Mouse (Mus musculus) CD4-positive naive resting alpha-beta T cell, adult 57 days (primary cell): ENCODE measurements around the gene Tmem246. TPM values are rescaled to one million over a fixed set of nuclear protein-coding genes. Genes with fewer than 3 reads are reported as not detected.

Source experiments
- total RNA-seq: library from RNA; stranded (reverse); gene quantifications from one replicate; pipeline ENCODE4 v1.2.4, GENCODE M21; 2023

Gene Tmem246
- total RNA-seq, result not detected

GRCm38 (mm10) chr4:49597183-49598100, at the start of gene Tmem246:
Tmem246 (minus strand) TSS chr4:49597876.

DNA sequence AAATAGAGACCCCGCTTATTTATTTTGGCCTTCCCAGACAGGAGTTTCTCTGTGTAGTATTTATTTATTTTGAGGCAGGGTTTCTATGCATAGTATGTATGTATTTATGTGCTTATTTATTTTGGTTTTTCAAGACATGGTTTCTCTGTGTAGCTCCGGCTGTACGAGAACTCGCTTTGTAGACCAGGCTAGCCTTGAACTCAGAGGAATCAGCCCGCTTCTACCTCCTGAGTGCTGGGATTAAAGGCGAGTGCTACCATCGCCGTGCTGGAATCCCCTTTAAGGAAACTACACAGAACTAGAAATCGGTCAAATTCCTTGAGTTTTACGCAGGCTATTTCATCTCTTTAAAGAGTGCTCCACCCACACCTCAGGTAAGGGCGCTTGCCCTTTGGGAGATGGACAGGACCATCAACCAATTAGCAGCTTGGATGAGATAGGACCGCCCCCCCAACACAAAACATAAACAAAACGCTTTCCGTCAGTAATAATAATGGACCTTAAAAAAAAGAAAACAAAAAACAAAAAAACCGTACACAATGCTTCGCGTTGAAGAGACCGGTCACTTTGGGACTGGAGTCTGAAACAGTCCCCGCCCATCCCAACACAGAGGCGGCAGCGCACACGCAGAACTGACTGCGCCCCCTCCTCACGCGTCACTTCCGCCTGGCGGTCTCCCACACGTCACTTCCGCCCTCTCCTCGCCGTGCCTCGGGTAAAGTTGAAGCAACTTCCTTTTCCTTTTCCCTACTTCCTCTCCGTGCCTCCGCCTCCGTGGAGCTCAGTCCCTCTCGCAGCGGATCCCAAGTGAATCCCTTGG, 33.9 kb upstream of the Tmem246 start, which contains the start of gene Rnf20:
Rnf20 (plus strand) TSS at position 688 of the 820 bp plus-strand sequence.

GRCm38 (mm10) chr4:49549383-49549782, 48.3 kb downstream of the Tmem246 start, which contains the start of gene Aldob:
Aldob (minus strand) TSS chr4:49549546.

Other genes starting within 250 kb of the Tmem246 start
- gene Acnat2, start 189.7 kb downstream of the Tmem246 start, total RNA-seq, result not detected
- not detected for gene Acnat1, start 124.0 kb downstream of the Tmem246 start, total RNA-seq
- not detected for gene Baat, start 91.3 kb downstream of the Tmem246 start, total RNA-seq
- gene Mrpl50, start 76.8 kb downstream of the Tmem246 start, total RNA-seq, result 11.3 TPM
- 3.1 TPM for gene Zfp189, start 76.7 kb downstream of the Tmem246 start, total RNA-seq
- gene Aldob, start 48.3 kb downstream of the Tmem246 start, total RNA-seq, result not detected
- gene Rnf20, start 34.1 kb upstream of the Tmem246 start, total RNA-seq, result 151 TPM
- not detected for gene Ppp3r2, start 84.1 kb upstream of the Tmem246 start, total RNA-seq
- gene Grin3a, start 247.9 kb upstream of the Tmem246 start, total RNA-seq, result not detected